Comparison of ENCODE assay signal across 8 mouse cellular contexts in the genomic region with DNA sequence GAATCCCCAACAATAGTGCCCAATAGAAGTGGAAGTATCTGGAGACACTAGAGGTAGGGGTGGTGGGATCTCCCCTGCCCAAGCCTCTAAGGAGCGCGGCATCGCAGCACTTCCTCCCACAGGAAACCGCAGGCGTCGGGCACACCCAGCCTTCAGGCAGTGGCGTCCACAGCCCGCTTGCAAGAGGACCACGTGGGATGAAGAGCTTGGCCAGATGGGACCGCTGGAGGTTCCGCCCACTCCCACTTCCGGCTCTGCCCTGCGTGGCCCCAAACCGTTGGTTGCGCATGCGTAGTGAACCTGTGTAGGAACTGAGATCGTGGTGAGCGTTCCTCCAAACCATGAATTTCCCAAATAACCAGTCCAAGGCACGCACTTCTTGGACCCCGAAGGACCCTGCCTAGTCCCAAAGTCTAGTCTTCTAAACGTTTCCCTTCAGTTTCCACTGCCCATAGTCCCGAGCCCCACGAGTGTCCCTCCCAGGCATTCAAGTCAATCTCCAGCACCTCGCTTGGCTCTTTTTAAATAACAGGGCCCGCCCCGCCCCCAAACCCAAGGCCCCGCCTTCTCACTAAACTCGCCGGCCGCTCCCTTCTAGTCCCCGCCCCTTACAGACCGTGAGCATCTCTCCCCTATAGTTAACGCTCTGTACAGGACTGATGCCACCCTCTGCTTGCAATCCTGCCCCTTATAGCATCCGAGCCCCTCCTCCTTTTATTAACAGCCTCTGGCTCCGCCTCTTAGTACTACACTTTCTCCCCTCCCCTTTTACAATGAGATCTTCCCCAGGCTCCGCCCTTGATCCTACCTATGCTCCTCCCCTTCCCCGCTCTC. TPM values are rescaled to one million over a fixed set of nuclear protein-coding genes. Genes with fewer than 3 reads are reported as not detected.
DNase-seq lines count a peak whose midpoint lies in the region; ATAC-seq and TF ChIP-seq lines count a peak whose summit lies in the region.

No protein-coding gene starts in this region.

- TF ChIP-seq CTCF in MEL (IDR thresholded peaks at IDR 0.05 in 2 of 3, conservative IDR thresholded peaks at IDR 0.05 in 1 of 3; ENCODE audit: control insufficient read depth in 1 of 3, insufficient read depth in 1 of 3, low read depth in 2 of 3, low read length in 3 of 3, poor library complexity in 1 of 3, severe bottlenecking in 1 of 3): no peak
- no peak; the same call in 1 of the 2 replicates for TF ChIP-seq CTCF in lung, postnatal 0 days (IDR thresholded peaks at IDR 0.05)

- peaks cover 8 to 19% of the 10 kb centered on the region in 2 experiments for H3K4me1 ChIP-seq in MEL (ENCODE audit: control insufficient read depth in 1 of 2, insufficient read depth in 2 of 2, low read length in 2 of 2)
- H3K4me1 ChIP-seq in hindbrain, embryonic 10.5 days (replicated peaks): peaks cover 51% of the 10 kb centered on the region
- H3K4me1 ChIP-seq in lung, postnatal 0 days (ENCODE audit: insufficient read depth, low read depth, low read length): peaks cover 17% of the 10 kb centered on the region; the same call in 1 of the 2 replicates

- peak; percentile 98 for DNase-seq in MEL (ENCODE audit: low read depth, low spot score)
- peak; percentile 84 for DNase-seq in cerebellum, adult 9-10 months
- DNase-seq in hindbrain, embryonic 10.5 days (ENCODE audit: low spot score): peak; percentile 94
- peak; percentile 97 for DNase-seq in layer of hippocampus, adult 9-11 months
- peak; percentile 100 for DNase-seq in lung, postnatal 0 days (ENCODE audit: low spot score)
- DNase-seq in ovary, postnatal 14 days (ENCODE audit: low spot score): peak; percentile 91
- DNase-seq in thymus, postnatal 14 days: peak; percentile 95

- TF ChIP-seq EP300 in MEL (IDR thresholded peaks at IDR 0.05; ENCODE audit: low read depth in 1 of 2, low read length in 2 of 2): peak; percentile 73 to 90
- 0 out of 2 replicates have a peak, but pooled peaks have one; percentile 35 for TF ChIP-seq EP300 in lung, postnatal 0 days (IDR thresholded peaks at IDR 0.05)

- H3K79me2 ChIP-seq in MEL (ENCODE audit: control insufficient read depth, insufficient read depth, low read length, poor library complexity): peaks cover 3% of the 10 kb centered on the region; the same call in 1 of the 2 replicates

- H3K36me3 ChIP-seq in MEL (ENCODE audit: control insufficient read depth in 1 of 2, insufficient read depth in 2 of 2, low read length in 2 of 2): peaks cover 0 to 13% of the 10 kb centered on the region in 2 experiments; a peak in 2 of 4 replicates
- no peaks in the 10 kb centered on the region for H3K36me3 ChIP-seq in hindbrain, embryonic 10.5 days
- H3K36me3 ChIP-seq in lung, postnatal 0 days (ENCODE audit: insufficient read depth, low read length): no peaks in the 10 kb centered on the region

- H3K4me2 ChIP-seq in lung, postnatal 0 days (replicated peaks; ENCODE audit: low read depth, low read length): peak overlapping the region; percentile 58

- WGBS in hindbrain, embryonic 10.5 days: 1% methylated on average over 37 of the region's 37 CpGs
- under 1% methylated on average over 37 of the region's 37 CpGs for WGBS in lung, postnatal 0 days

- TF ChIP-seq POLR2A in MEL (IDR thresholded peaks at IDR 0.05; ENCODE audit: control insufficient read depth in 1 of 2, insufficient read depth in 1 of 2, low read depth in 1 of 2, low read length in 2 of 2, poor library complexity in 1 of 2): peak; percentile 84 to 98; a peak in 3 of 4 replicates

- peak overlapping the region; percentile 68 for H3K9ac ChIP-seq in MEL (ENCODE audit: control insufficient read depth, low read depth, low read length, poor library complexity, severe bottlenecking)
- 0 out of 2 replicates have a peak overlapping the region, but pooled peaks have one; percentile 23 for H3K9ac ChIP-seq in lung, postnatal 0 days (replicated peaks; ENCODE audit: low read depth)

- H3K4me3 ChIP-seq in MEL (ENCODE audit: control insufficient read depth in 1 of 2, insufficient read depth in 1 of 2, low read depth in 2 of 2, low read length in 2 of 2): peak overlapping the region; percentile 45 to 58
- H3K4me3 ChIP-seq in hindbrain, embryonic 10.5 days: peak overlapping the region; percentile 56
- peak overlapping the region; percentile 44 for H3K4me3 ChIP-seq in lung, postnatal 0 days (ENCODE audit: low read depth, low read length)

- H3K9me3 ChIP-seq in MEL (replicated peaks; ENCODE audit: insufficient read depth, low read length): no peaks in the 10 kb centered on the region
- peaks cover 2% of the 10 kb centered on the region; the same call in 1 of the 2 replicates for H3K9me3 ChIP-seq in hindbrain, embryonic 10.5 days
- H3K9me3 ChIP-seq in lung, postnatal 0 days (ENCODE audit: low read length): no peaks in the 10 kb centered on the region

- TF ChIP-seq RAD21 in MEL (IDR thresholded peaks at IDR 0.05; ENCODE audit: low read depth, low read length): no peak

- peak overlapping the region; percentile 94 for H3K27ac ChIP-seq in MEL (ENCODE audit: control insufficient read depth, low read depth, low read length)
- H3K27ac ChIP-seq in hindbrain, embryonic 10.5 days: peak overlapping the region; percentile 89
- H3K27ac ChIP-seq in lung, postnatal 0 days (ENCODE audit: low read length): peak overlapping the region; percentile 93

- peak; percentile 90 for ATAC-seq in frontal cortex, adult (ENCODE audit: low TSS enrichment)
- ATAC-seq in lung, postnatal 0 days: peak; percentile 90

- H3K27me3 ChIP-seq in MEL (ENCODE audit: control insufficient read depth in 1 of 2, insufficient read depth in 2 of 2, low read length in 2 of 2): no peaks in the 10 kb centered on the region
- peaks cover 32% of the 10 kb centered on the region for H3K27me3 ChIP-seq in hindbrain, embryonic 10.5 days (ENCODE audit: insufficient read depth, poor library complexity, severe bottlenecking)
- no peaks in the 10 kb centered on the region for H3K27me3 ChIP-seq in lung, postnatal 0 days (replicated peaks; ENCODE audit: insufficient read depth, low read length)

TF ChIP-seq in MEL, 35 proteins besides CTCF, POLR2A, EP300 and RAD21 (continues in another document):
- TF ChIP-seq MYB (IDR thresholded peaks at IDR 0.05; ENCODE audit: low read depth, low read length) (peak; percentile 94), MAZ (IDR thresholded peaks at IDR 0.05; ENCODE audit: low read depth, low read length) (peak; percentile 83), ETS1 (IDR thresholded peaks at IDR 0.05; ENCODE audit: low read depth, low read length) (peak; percentile 91), RCOR1 (IDR thresholded peaks at IDR 0.05; ENCODE audit: low read depth, low read length) (peak; percentile 74), TAL1 (IDR thresholded peaks at IDR 0.05; ENCODE audit: low read length) (peak; percentile 31; the same call in 1 of the 2 replicates), ZC3H11A (IDR thresholded peaks at IDR 0.05; ENCODE audit: low read depth, low read length) (no peak), KAT2A (conservative IDR thresholded peaks at IDR 0.05; ENCODE audit: low read depth, low read length) (peak; percentile 40), ZMIZ1 (IDR thresholded peaks at IDR 0.05; ENCODE audit: low read depth, low read length) (peak; percentile 56; the same call in 1 of the 2 replicates), POLR2AphosphoS5 (IDR thresholded peaks at IDR 0.05; ENCODE audit: borderline replicate concordance, low read depth, low read length) (0 out of 2 replicates have a peak, but pooled peaks have one; percentile 30), BHLHE40 (IDR thresholded peaks at IDR 0.05; ENCODE audit: borderline replicate concordance, low read depth, low read length) (0 out of 2 replicates have a peak, but pooled peaks have one; percentile 16), USF2 (IDR thresholded peaks at IDR 0.05; ENCODE audit: borderline replicate concordance in 1 of 2, insufficient read depth in 1 of 2, low read depth in 1 of 2, low read length in 2 of 2) (no peak), MAX (IDR thresholded peaks at IDR 0.05; ENCODE audit: low read length) (peak; percentile 99), CHD1 (IDR thresholded peaks at IDR 0.05; ENCODE audit: low read depth, low read length) (no peak), MYC (IDR thresholded peaks at IDR 0.05; ENCODE audit: low read depth, low read length) (peak; percentile 97)

RNA-seq across cellular contexts. Expression of a gene that starts 0.7 kb away (rescaled TPM):
- total RNA-seq in MEL (2012; rRNA removed): 0.15 TPM in 1 of 2 replicates, not detected in the other
- polyA plus RNA-seq in MEL (2012; ENCODE audit: insufficient read depth in 1 of 2, insufficient read length in 2 of 2, low read depth in 1 of 2, low replicate concordance in 2 of 2, missing spikeins in 1 of 2): under 1 TPM in 1 of 2 experiments, not detected in 1; 0.24 TPM
- 6.5 and 7.7 TPM in 2 replicates for polyA plus RNA-seq in hindbrain, embryonic 10.5 days (2016; fragmentation: Nextera tagmentation; extraction: Ambion mirVana)
- 8.9 and 11.2 TPM in 2 replicates for polyA plus RNA-seq in lung, postnatal 0 days (2015; fragmentation: Nextera tagmentation; extraction: Ambion mirVana)

RNA-seq across cellular contexts. Expression of a gene that starts 1.9 kb away (rescaled TPM):
- total RNA-seq in MEL (2012; rRNA removed): 65.1 and 75.0 TPM in 2 replicates
- polyA plus RNA-seq in MEL (2012; ENCODE audit: insufficient read depth in 1 of 2, insufficient read length in 2 of 2, low read depth in 1 of 2, low replicate concordance in 2 of 2, missing spikeins in 1 of 2): 100 to 1,000 TPM in 1 of 2 experiments, not detected in 1; 111 TPM
- 16.7 and 29.7 TPM in 2 replicates for polyA plus RNA-seq in hindbrain, embryonic 10.5 days (2016; fragmentation: Nextera tagmentation; extraction: Ambion mirVana)
- 233 and 255 TPM in 2 replicates for polyA plus RNA-seq in lung, postnatal 0 days (2015; fragmentation: Nextera tagmentation; extraction: Ambion mirVana)

RNA-seq across cellular contexts. Expression of a gene that starts 26.4 kb away (rescaled TPM):
- total RNA-seq in MEL (2012; rRNA removed): 10.1 and 10.7 TPM in 2 replicates
- polyA plus RNA-seq in MEL (2012; ENCODE audit: insufficient read depth in 1 of 2, insufficient read length in 2 of 2, low read depth in 1 of 2, low replicate concordance in 2 of 2, missing spikeins in 1 of 2): 10 to 100 TPM in 1 of 2 experiments, not detected in 1; 20.1 TPM
- 4.5 and 4.8 TPM in 2 replicates for polyA plus RNA-seq in hindbrain, embryonic 10.5 days (2016; fragmentation: Nextera tagmentation; extraction: Ambion mirVana)
- polyA plus RNA-seq in lung, postnatal 0 days (2015; fragmentation: Nextera tagmentation; extraction: Ambion mirVana): 3.9 and 4.1 TPM in 2 replicates

RNA-seq across cellular contexts. Expression of a gene that starts 26.6 kb away (rescaled TPM):
- total RNA-seq in MEL (2012; rRNA removed): 0.33 and 0.46 TPM in 2 replicates
- polyA plus RNA-seq in MEL (2012; ENCODE audit: insufficient read depth in 1 of 2, insufficient read length in 2 of 2, low read depth in 1 of 2, low replicate concordance in 2 of 2, missing spikeins in 1 of 2): 1 to 10 TPM in 1 of 2 experiments, not detected in 1; 1.1 TPM
- 1.1 and 1.3 TPM in 2 replicates for polyA plus RNA-seq in hindbrain, embryonic 10.5 days (2016; fragmentation: Nextera tagmentation; extraction: Ambion mirVana)
- 0.14 and 0.23 TPM in 2 replicates for polyA plus RNA-seq in lung, postnatal 0 days (2015; fragmentation: Nextera tagmentation; extraction: Ambion mirVana)

RNA-seq across cellular contexts. Expression of a gene that starts 45.0 kb away (rescaled TPM):
- 0.16 and 0.19 TPM in 2 replicates for total RNA-seq in MEL (2012; rRNA removed)
- under 1 TPM in 1 of 2 experiments, not detected in 1; 0.57 TPM for polyA plus RNA-seq in MEL (2012; ENCODE audit: insufficient read depth in 1 of 2, insufficient read length in 2 of 2, low read depth in 1 of 2, low replicate concordance in 2 of 2, missing spikeins in 1 of 2)
- 0.19 and 0.33 TPM in 2 replicates for polyA plus RNA-seq in hindbrain, embryonic 10.5 days (2016; fragmentation: Nextera tagmentation; extraction: Ambion mirVana)
- 0.62 and 0.75 TPM in 2 replicates for polyA plus RNA-seq in lung, postnatal 0 days (2015; fragmentation: Nextera tagmentation; extraction: Ambion mirVana)

Comparison
In these comparisons a context has a peak if more than half of its experiments do, and no peak if none do; other contexts are left out.
1. Peak in every context shown above with its lines: DNase-seq, ATAC-seq, H3K4me3 ChIP-seq and H3K27ac ChIP-seq.